Comparison of ENCODE assay signal across 11 mouse cellular contexts in the genomic region with DNA sequence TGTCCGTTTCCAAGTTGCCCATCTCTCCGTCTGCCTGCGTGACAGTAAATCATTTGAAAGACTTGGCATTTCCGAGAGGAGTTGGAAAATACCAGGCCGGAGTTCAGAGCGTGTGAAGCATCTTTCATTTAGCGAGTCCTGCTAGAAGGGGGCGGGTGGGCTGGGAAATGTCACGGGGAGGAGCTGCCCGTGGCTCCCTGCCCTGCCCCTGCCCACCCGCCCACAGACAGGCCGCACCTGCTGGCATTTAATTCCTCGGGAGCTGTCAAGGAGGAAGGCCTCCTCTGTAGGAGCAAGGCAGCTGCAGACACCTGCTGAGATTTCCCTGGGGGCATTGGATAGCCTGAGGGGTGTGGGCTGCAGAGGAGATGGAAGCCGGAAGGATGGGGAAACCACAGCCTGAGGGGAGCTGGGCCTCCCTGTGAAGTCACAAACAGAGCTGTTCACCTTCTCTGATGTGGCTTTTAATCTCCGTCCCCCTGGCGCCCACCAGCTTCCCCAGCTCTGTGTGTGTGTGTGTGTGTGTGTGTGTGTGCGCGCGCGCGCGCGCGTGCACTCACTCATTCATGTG.
DNase-seq lines count a peak whose midpoint lies in the region; ATAC-seq and TF ChIP-seq lines count a peak whose summit lies in the region.
"Had no signal": no experiment of that assay in that cellular context is flagged by ENCODE, and none has a peak within 500 bp of the region (broad histone marks: within the 10 kb centered on the region; RNA-seq: fewer than 3 reads in every experiment).

No protein-coding gene starts in this region.

- no peak overlapping the region for H3K9ac ChIP-seq in forebrain, embryonic 13.5 days
- H3K9ac ChIP-seq in midbrain, postnatal 0 days (replicated peaks; ENCODE audit: low read length, poor library complexity, severe bottlenecking), result no peak overlapping the region
- H3K9ac ChIP-seq in hindbrain, postnatal 0 days (replicated peaks; ENCODE audit: low read length), result no peak overlapping the region

- no peak overlapping the region for H3K4me2 ChIP-seq in forebrain, embryonic 13.5 days
- no peak overlapping the region for H3K4me2 ChIP-seq in midbrain, postnatal 0 days (ENCODE audit: low read depth, low read length, poor library complexity, severe bottlenecking)
- no peak overlapping the region for H3K4me2 ChIP-seq in hindbrain, postnatal 0 days (ENCODE audit: low read depth, low read length)

- ATAC-seq in forebrain, embryonic 13.5 days, result no peak
- ATAC-seq in midbrain, postnatal 0 days (ENCODE audit: low FRiP score), result no peak
- ATAC-seq in hindbrain, postnatal 0 days, result peak; percentile 22; the same call in 1 of the 2 replicates
- ATAC-seq: activated CD4-positive, CD25-positive, alpha-beta regulatory T cell, adult 4 months had no signal

- no peaks in the 10 kb centered on the region for H3K9me3 ChIP-seq in forebrain, embryonic 10.5 days
- no peaks in the 10 kb centered on the region for H3K9me3 ChIP-seq in forebrain, embryonic 13.5 days (replicated peaks)
- H3K9me3 ChIP-seq in midbrain, embryonic 10.5 days (replicated peaks), result no peaks in the 10 kb centered on the region
- no peaks in the 10 kb centered on the region for H3K9me3 ChIP-seq in midbrain, postnatal 0 days (ENCODE audit: low read length)
- H3K9me3 ChIP-seq in hindbrain, postnatal 0 days (ENCODE audit: low read length), result no peaks in the 10 kb centered on the region

- peak overlapping the region; percentile 40; the same call in 1 of the 2 replicates for H3K27ac ChIP-seq in forebrain, embryonic 10.5 days
- H3K27ac ChIP-seq in forebrain, embryonic 13.5 days, result no peak overlapping the region
- H3K27ac ChIP-seq in midbrain, embryonic 10.5 days (replicated peaks), result 0 out of 2 replicates have a peak overlapping the region, but pooled peaks have one; percentile 28
- no peak overlapping the region for H3K27ac ChIP-seq in midbrain, postnatal 0 days (ENCODE audit: low read depth, low read length)
- H3K27ac ChIP-seq in hindbrain, postnatal 0 days, result no peak overlapping the region

- H3K36me3 ChIP-seq in forebrain, embryonic 10.5 days (replicated peaks), result no peaks in the 10 kb centered on the region
- H3K36me3 ChIP-seq in forebrain, embryonic 13.5 days (ENCODE audit: poor library complexity, severe bottlenecking), result no peaks in the 10 kb centered on the region
- no peaks in the 10 kb centered on the region for H3K36me3 ChIP-seq in midbrain, embryonic 10.5 days
- no peaks in the 10 kb centered on the region for H3K36me3 ChIP-seq in midbrain, postnatal 0 days (ENCODE audit: insufficient read depth, low read length)
- no peaks in the 10 kb centered on the region for H3K36me3 ChIP-seq in hindbrain, postnatal 0 days (ENCODE audit: insufficient read depth, low read length)

- 41% methylated on average over 24 of the region's 24 CpGs for WGBS in forebrain, embryonic 10.5 days
- 41% methylated on average over 24 of the region's 24 CpGs for WGBS in forebrain, embryonic 13.5 days
- 44% methylated on average over 24 of the region's 24 CpGs for WGBS in midbrain, embryonic 10.5 days
- WGBS in midbrain, postnatal 0 days, result 45% methylated on average over 24 of the region's 24 CpGs
- 45% methylated on average over 24 of the region's 24 CpGs for WGBS in hindbrain, postnatal 0 days

- DNase-seq in forebrain, embryonic 10.5 days (ENCODE audit: extremely low spot score, low spot score), result no peak
- DNase-seq in midbrain, embryonic 10.5 days (ENCODE audit: low spot score), result no peak
- DNase-seq in midbrain, postnatal 0 days (ENCODE audit: low spot score), result no peak
- DNase-seq in hindbrain, postnatal 0 days (ENCODE audit: low spot score), result no peak
- DNase-seq in retina, embryonic 14.5 days (ENCODE audit: low spot score), result peak; percentile 35
- no peak for DNase-seq in T-cell, adult 2 months (ENCODE audit: low spot score)
- no peak for DNase-seq in thymus, postnatal 0 days (ENCODE audit: low spot score)
- DNase-seq: gastrocnemius, postnatal 14 days; kidney, postnatal 36 days had no signal

- H3K27me3 ChIP-seq in forebrain, embryonic 10.5 days (ENCODE audit: poor library complexity, severe bottlenecking), result peaks cover 37% of the 10 kb centered on the region
- H3K27me3 ChIP-seq in forebrain, embryonic 13.5 days, result peaks cover 24% of the 10 kb centered on the region
- peaks cover 19% of the 10 kb centered on the region for H3K27me3 ChIP-seq in midbrain, embryonic 10.5 days (ENCODE audit: low read depth, poor library complexity, severe bottlenecking)
- H3K27me3 ChIP-seq in midbrain, postnatal 0 days (ENCODE audit: insufficient read depth, low read length), result no peaks in the 10 kb centered on the region
- no peaks in the 10 kb centered on the region for H3K27me3 ChIP-seq in hindbrain, postnatal 0 days (ENCODE audit: insufficient read depth, low read length)

- no peak for TF ChIP-seq CTCF in midbrain, postnatal 0 days (IDR thresholded peaks at IDR 0.05)
- no peak for TF ChIP-seq CTCF in hindbrain, postnatal 0 days (IDR thresholded peaks at IDR 0.05; ENCODE audit: low read depth)

- peak overlapping the region; percentile 12; the same call in 1 of the 2 replicates for H3K4me3 ChIP-seq in forebrain, embryonic 10.5 days
- H3K4me3 ChIP-seq in forebrain, embryonic 13.5 days, result no peak overlapping the region
- H3K4me3 ChIP-seq in midbrain, embryonic 10.5 days, result no peak overlapping the region
- H3K4me3 ChIP-seq in midbrain, postnatal 0 days (ENCODE audit: low read depth, low read length), result no peak overlapping the region
- no peak overlapping the region for H3K4me3 ChIP-seq in hindbrain, postnatal 0 days (ENCODE audit: low read length)

- peaks cover 20% of the 10 kb centered on the region for H3K4me1 ChIP-seq in forebrain, embryonic 10.5 days
- H3K4me1 ChIP-seq in forebrain, embryonic 13.5 days, result peaks cover 9% of the 10 kb centered on the region
- peaks cover 17% of the 10 kb centered on the region for H3K4me1 ChIP-seq in midbrain, embryonic 10.5 days
- H3K4me1 ChIP-seq in midbrain, postnatal 0 days (ENCODE audit: insufficient read depth, low read length), result peaks cover 5% of the 10 kb centered on the region; the same call in 1 of the 2 replicates
- H3K4me1 ChIP-seq in hindbrain, postnatal 0 days (ENCODE audit: insufficient read depth, low read length), result peaks cover 6% of the 10 kb centered on the region; the same call in 1 of the 2 replicates

Comparison
In these comparisons a context has a peak if more than half of its experiments do, and no peak if none do; other contexts are left out.
1. H3K27ac ChIP-seq: peak in forebrain, embryonic 10.5 days (single experiment) and midbrain, embryonic 10.5 days (single experiment); none in forebrain, embryonic 13.5 days (single experiment), midbrain, postnatal 0 days (single experiment) and hindbrain, postnatal 0 days (single experiment).